Mouse (Mus musculus) common myeloid progenitor, adult 5-6 weeks (primary cell): ENCODE data around the gene Cars. TPM values are rescaled to one million over a fixed set of nuclear protein-coding genes. Genes with fewer than 3 reads are reported as not detected.

Experiments used
- ATAC-seq: replicated peaks from 2 replicates; pipeline ENCODE4 v1.8.0; 2016; ENCODE audit warnings: low read depth, mild to moderate bottlenecking, moderate TSS enrichment, inconsistent platforms; ENCODE audit not compliant: poor library complexity, severe bottlenecking
- total RNA-seq: library from RNA; stranded (forward); fragments of 200-1000, 187-1606 nt; gene quantifications from 2 replicates; pipeline ENCODE4 v1.2.3, GENCODE M21; 2017

Cars gene
- total RNA-seq, 1 experiment from 2014 or later: 63.9 TPM

DNA sequence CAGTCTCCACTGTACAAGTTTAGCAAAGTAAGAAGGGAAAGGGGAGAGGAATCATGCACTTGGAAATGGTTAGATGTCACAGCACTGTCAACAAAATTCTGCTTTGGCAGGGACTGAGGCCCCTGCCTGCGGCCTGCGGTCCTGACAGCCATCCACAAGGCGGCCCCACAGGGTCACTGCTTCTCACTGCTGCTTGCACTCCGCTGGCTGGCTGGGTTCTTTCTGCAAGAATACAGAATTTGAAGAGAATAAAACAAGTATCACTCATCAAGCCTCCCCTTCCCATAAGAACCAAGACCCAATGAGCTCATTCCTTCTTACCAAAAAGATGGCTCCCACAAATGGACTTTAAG is 85.5 kb downstream of the Cars start:
- ATAC-seq: no peak

- peak; percentile 57 for ATAC-seq
Measured at GRCm38 (mm10) chr7:143513763-143514415, 86.0 kb downstream of the Cars start.

- ATAC-seq: no peak
Measured at GRCm38 (mm10) chr7:143511335-143511712, 88.6 kb downstream of the Cars start.

- peak; percentile 31 for ATAC-seq
Measured at GRCm38 (mm10) chr7:143510593-143511334, 89.1 kb downstream of the Cars start.

- no peak for ATAC-seq
Measured at GRCm38 (mm10) chr7:143509566-143509965, 90.3 kb downstream of the Cars start.

Other genes with a start within 250 kb of the Cars start
- gene Cdkn1c, start 139.0 kb downstream of the Cars start, total RNA-seq: 1.6 and 2.6 TPM in 2 replicates
- gene Slc22a18, start 126.4 kb downstream of the Cars start, total RNA-seq: 2.6 TPM in 1 of 2 replicates, not detected in the other
- gene Phlda2, start 96.9 kb downstream of the Cars start, total RNA-seq: 2.6 and 3.2 TPM in 2 replicates
- gene Nap1l4, start 51.0 kb downstream of the Cars start, total RNA-seq: 151 and 177 TPM in 2 replicates
- 8.0 and 10.3 TPM in 2 replicates for gene Tnfrsf26, start 28.6 kb upstream of the Cars start, total RNA-seq
- gene Tnfrsf22, start 49.6 kb upstream of the Cars start, total RNA-seq: 3.7 and 4.7 TPM in 2 replicates
- 0.63 TPM in 1 of 2 replicates, not detected in the other for gene Tnfrsf23, start 85.8 kb upstream of the Cars start, total RNA-seq
- 5.9 and 15.3 TPM in 2 replicates for gene Osbpl5, start 156.9 kb upstream of the Cars start, total RNA-seq
- gene Mrgprg, start 166.9 kb upstream of the Cars start, total RNA-seq: not detected in 2 replicates
- gene Mrgpre, start 184.4 kb upstream of the Cars start, total RNA-seq: 1.2 and 1.3 TPM in 2 replicates
- 8.3 and 13.6 TPM in 2 replicates for gene Nadsyn1, start 222.8 kb upstream of the Cars start, total RNA-seq
- gene Dhcr7, start 223.1 kb upstream of the Cars start, total RNA-seq: 11.7 and 25.1 TPM in 2 replicates